Mouse (Mus musculus): ENCODE measurements around the gene Rtkn2.

DNA sequence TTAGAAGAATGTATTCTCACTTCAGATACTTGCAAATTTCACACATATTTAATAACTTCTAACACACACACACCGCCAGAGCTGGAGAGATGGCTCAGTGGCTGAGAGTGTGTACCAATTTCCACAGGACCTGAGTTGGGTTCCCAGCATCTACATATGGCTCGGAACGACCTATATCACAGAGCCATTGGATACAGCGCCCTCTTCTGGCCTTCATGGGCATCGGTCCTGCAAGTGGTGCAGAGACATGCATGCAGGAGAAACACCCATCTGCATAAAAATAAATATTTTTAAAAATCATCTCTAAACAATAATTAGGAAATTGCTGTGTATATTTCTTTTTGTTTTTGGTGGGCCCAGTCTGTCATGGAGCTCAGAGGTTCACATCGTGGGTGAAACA, 22.1 kb downstream of the Rtkn2 start:
- TF ChIP-seq TCF12 (IDR thresholded peaks at IDR 0.05; ENCODE audit: insufficient read depth, poor library complexity, severe bottlenecking) (no peak), USF1 (IDR thresholded peaks at IDR 0.05; ENCODE audit: low read depth) (no peak), SRF (IDR thresholded peaks at IDR 0.05; ENCODE audit: control insufficient read depth, insufficient read length, low read depth) (no peak), CEBPB (IDR thresholded peaks at IDR 0.05; ENCODE audit: insufficient read depth, poor library complexity, severe bottlenecking) (no peak), MAX (IDR thresholded peaks at IDR 0.05; ENCODE audit: low read depth) (no peak), POLR2A (IDR thresholded peaks at IDR 0.05; ENCODE audit: insufficient read length, low read depth) (no peak), E2F4 (IDR thresholded peaks at IDR 0.05; ENCODE audit: insufficient read depth) (no peak), TCF3 (IDR thresholded peaks at IDR 0.05; ENCODE audit: insufficient read length, low read depth) (no peak), MYOD1 (IDR thresholded peaks at IDR 0.05; ENCODE audit: control insufficient read depth in 1 of 3, insufficient read length in 2 of 3, low read depth in 2 of 3) (no peak)
